Mouse (Mus musculus): ENCODE results near the gene Ptbp3. TPM values are rescaled to one million over a fixed set of nuclear protein-coding genes. Genes with fewer than 3 reads are reported as not detected.

Ptbp3 gene
- polyA plus RNA-seq, 1 experiment = 4.6 TPM

DNA sequence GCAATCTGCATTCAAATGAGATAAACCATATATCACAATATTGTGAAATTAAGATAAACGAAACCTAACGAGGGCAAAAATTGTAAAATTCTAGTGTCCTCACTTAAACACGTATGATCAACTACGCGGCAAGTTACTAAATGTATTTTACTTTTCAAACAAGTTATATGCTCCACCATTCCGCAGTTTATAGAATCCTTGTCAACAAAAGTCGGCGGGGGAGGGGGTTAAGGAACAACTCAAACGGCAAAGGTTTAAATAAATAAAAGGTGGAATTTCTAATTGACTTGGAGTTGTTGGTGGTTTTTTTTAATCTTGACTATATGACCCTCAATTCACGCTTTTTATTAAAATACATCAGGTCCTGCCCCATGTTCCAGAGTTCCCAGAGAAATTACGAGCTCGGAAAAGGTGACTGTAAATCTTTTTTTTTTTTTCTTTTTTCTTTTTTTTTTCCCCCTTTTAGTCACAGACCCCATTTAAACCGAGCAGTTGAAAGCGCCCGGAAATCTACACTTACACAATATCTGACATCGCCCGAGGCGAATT is 1.1 kb downstream of the Ptbp3 start:
- no peaks in the 10 kb centered on the region for H3K9me3 ChIP-seq (ENCODE audit: control insufficient read depth, low read length)
- peak overlapping the region; percentile 99 for H3K4me3 ChIP-seq (replicated peaks)
- H3K27me3 ChIP-seq (ENCODE audit: control insufficient read depth) = no peaks in the 10 kb centered on the region
- H3K36me3 ChIP-seq (ENCODE audit: control insufficient read depth) = peaks cover 16% of the 10 kb centered on the region
- peaks cover 56% of the 10 kb centered on the region for H3K4me1 ChIP-seq (ENCODE audit: control insufficient read depth)
- no peak for TF ChIP-seq GATA1 (IDR thresholded peaks at IDR 0.05; ENCODE audit: low read length)

DNA sequence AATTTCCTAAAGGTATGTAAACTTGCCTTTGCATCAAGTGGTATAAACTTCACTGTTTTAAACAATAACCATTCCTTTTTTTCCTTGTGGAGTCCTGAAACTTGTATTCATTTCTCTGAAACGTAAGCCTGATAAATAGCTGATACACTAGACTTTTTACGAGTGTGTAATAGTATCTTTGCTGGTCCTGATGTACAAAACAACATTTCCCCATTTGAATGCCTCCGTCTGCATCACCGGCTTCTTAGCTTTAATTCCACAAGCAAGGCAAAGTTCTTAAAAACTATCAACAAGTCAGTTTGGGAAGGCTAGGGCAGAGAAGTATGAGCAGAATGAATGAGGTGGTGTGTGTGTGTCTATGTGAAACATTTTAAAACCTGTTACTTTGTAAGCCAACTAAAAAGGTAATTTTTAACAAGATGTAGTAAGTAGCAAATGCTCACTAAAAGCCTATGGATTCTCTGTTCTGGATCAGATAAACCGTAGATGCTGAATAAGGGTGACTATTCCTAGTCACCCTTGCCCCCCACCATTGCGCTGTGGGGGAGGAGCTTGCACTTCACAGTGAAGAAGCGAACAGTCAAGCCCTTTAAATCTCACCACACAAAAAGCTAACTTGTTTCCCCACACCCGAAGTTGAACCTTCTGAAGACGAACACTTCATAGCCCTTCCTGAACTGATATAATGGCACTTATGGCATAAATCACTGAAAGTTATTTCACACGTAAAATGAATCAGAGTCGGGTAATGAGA is 1.9 kb downstream of the Ptbp3 start:
- TF ChIP-seq GATA1 (IDR thresholded peaks at IDR 0.05; ENCODE audit: low read length) (peak; percentile 77), TAL1 (IDR thresholded peaks at IDR 0.05; ENCODE audit: low read length) (no peak)
- H3K27me3 ChIP-seq (ENCODE audit: control insufficient read depth) = no peaks in the 10 kb centered on the region
- no peaks in the 10 kb centered on the region for H3K9me3 ChIP-seq (ENCODE audit: control insufficient read depth, low read length)
- H3K4me3 ChIP-seq (replicated peaks) = peak overlapping the region; percentile 99
- peaks cover 59% of the 10 kb centered on the region for H3K4me1 ChIP-seq (ENCODE audit: control insufficient read depth)
- peaks cover 23% of the 10 kb centered on the region for H3K36me3 ChIP-seq (ENCODE audit: control insufficient read depth)

DNA sequence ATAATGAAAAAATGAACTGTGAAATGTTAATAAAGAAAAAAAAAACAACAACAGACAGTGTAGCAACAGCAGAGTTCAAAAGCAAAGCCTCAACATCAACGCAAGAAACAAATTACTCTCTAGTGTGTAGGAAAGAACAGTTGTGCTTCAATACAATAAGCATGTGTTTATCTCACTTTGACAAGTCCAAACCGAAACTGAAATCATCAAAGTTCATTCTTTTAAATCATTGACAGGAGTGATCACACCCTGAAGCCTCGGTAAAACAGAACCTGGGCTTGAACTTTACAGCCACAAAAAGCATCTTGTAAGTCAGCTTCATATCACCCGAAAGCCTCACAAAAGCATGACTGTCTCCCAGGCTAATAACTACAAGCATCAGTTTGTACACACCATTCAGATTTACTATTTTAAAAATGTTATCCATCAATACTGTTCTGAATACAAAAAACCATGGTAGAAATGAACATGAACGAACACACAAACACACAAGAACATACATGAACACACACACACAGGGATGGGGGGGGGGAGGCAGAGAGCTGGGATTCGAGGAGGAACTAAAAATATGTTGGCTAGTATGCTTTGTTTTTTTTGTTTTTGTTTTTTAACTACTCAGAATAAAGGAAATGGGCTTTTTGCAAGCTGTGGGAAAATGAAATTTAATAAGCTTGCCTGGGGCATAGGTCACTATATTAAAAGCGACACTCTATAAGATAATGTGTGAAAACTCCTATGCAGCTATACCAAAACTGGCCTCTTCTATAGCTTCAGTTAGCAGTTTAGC is 2.7 kb downstream of the Ptbp3 start:
- H3K36me3 ChIP-seq (ENCODE audit: control insufficient read depth) = peaks cover 29% of the 10 kb centered on the region
- TF ChIP-seq TAL1 (IDR thresholded peaks at IDR 0.05; ENCODE audit: low read length) (no peak), GATA1 (IDR thresholded peaks at IDR 0.05; ENCODE audit: low read length) (no peak)
- peaks cover 57% of the 10 kb centered on the region for H3K4me1 ChIP-seq (ENCODE audit: control insufficient read depth)
- no peaks in the 10 kb centered on the region for H3K27me3 ChIP-seq (ENCODE audit: control insufficient read depth)
- H3K9me3 ChIP-seq (ENCODE audit: control insufficient read depth, low read length) = no peaks in the 10 kb centered on the region
- H3K4me3 ChIP-seq (replicated peaks) = peak overlapping the region; percentile 99

DNA sequence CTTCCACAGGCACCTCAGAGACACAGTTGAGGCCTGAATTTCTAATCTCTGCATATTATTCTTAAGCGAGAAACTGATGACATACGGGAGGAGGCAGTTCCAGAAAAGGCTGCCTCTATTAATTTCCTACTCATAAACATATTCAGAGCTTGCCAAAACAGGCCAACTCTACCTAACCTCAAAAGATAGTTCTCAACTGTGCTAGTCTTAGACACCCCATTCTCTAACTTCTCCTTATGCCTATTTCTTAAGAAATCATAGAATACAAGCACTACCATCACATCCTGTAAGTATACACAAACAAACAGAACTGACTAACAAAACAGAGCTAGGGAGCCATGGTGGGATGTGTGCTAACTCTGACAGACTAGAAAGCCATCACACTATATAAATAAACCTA is 4.5 kb downstream of the Ptbp3 start:
- Histone ChIP-seq H3K36me3 (ENCODE audit: control insufficient read depth) (peaks cover 42% of the 10 kb centered on the region), H3K9me3 (ENCODE audit: control insufficient read depth, low read length) (no peaks in the 10 kb centered on the region), H3K27me3 (ENCODE audit: control insufficient read depth) (no peaks in the 10 kb centered on the region), H3K4me3 (replicated peaks) (no peak overlapping the region), H3K4me1 (ENCODE audit: control insufficient read depth) (peaks cover 56% of the 10 kb centered on the region)
- TF ChIP-seq GATA1 (IDR thresholded peaks at IDR 0.05; ENCODE audit: low read length) (no peak), TAL1 (IDR thresholded peaks at IDR 0.05; ENCODE audit: low read length) (no peak)

DNA sequence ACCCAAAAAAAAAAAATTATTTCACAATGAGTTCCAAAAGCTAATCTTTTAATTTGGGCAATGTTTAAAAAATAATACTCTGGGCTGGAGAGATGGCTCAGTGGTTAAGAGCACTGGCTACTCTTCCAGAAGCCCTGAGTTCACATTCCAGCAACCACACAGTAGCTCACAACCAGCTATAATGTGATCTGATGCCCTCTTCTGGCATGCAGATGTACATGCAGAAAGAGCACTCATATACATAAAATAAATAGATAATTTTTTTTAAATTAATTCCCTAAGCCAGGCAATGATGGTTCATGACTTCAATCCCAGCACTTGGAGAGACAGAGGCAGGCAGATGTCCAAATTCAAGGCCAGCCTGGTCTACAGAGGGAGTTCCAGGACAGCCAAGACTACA is 6.2 kb downstream of the Ptbp3 start:
- no peak overlapping the region for H3K4me3 ChIP-seq (replicated peaks)
- H3K36me3 ChIP-seq (ENCODE audit: control insufficient read depth) = peaks cover 56% of the 10 kb centered on the region
- no peaks in the 10 kb centered on the region for H3K27me3 ChIP-seq (ENCODE audit: control insufficient read depth)
- no peaks in the 10 kb centered on the region for H3K9me3 ChIP-seq (ENCODE audit: control insufficient read depth, low read length)
- peaks cover 69% of the 10 kb centered on the region for H3K4me1 ChIP-seq (ENCODE audit: control insufficient read depth)
- TF ChIP-seq GATA1 (IDR thresholded peaks at IDR 0.05; ENCODE audit: low read length) (no peak), TAL1 (IDR thresholded peaks at IDR 0.05; ENCODE audit: low read length) (no peak)

DNA sequence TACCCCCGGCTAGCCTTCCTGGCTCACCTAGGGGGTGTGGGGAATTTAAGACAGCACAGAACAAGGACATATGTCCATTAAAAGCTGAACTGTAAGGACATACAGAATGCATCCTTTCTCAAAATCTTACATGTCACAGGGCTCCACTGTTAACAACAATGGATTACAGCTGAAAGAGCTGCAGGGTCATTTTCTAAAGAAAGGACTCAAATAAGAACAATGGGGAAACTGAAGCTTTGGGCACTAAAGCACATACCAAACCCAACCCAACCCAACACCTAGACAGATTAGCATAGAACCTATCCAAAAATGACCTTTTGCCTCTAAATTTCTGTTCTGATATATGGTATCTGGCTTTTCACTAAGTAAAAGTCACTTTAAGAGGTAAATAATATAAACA is 12.9 kb downstream of the Ptbp3 start:
- no peak overlapping the region for H3K4me3 ChIP-seq (replicated peaks)
- TF ChIP-seq TAL1 (IDR thresholded peaks at IDR 0.05; ENCODE audit: low read length) (no peak), GATA1 (IDR thresholded peaks at IDR 0.05; ENCODE audit: low read length) (no peak)
- H3K36me3 ChIP-seq (ENCODE audit: control insufficient read depth) = peaks cover 61% of the 10 kb centered on the region
- peaks cover 89% of the 10 kb centered on the region for H3K4me1 ChIP-seq (ENCODE audit: control insufficient read depth)
- no peaks in the 10 kb centered on the region for H3K27me3 ChIP-seq (ENCODE audit: control insufficient read depth)
- no peaks in the 10 kb centered on the region for H3K9me3 ChIP-seq (ENCODE audit: control insufficient read depth, low read length)

DNA sequence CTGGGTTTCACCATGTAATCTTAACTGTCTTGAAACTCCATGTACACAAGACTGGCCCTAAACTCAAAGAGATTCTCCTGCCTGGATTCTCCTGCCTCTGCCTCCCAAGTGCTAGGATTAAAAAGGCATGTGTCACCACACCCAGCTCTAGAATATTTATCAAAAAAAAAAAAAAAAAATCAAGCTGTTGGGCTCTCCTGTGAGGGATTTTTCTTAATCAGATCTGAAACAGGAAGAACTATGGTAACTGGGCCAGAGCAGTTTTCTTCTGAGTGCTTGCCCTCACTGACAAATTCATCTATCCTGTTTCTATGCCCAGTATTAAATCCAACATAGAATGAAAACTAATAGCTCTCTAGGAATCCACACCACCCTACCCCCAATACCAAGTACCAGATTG is 13.5 kb downstream of the Ptbp3 start:
- peaks cover 63% of the 10 kb centered on the region for H3K36me3 ChIP-seq (ENCODE audit: control insufficient read depth)
- TF ChIP-seq TAL1 (IDR thresholded peaks at IDR 0.05; ENCODE audit: low read length) = no peak
- TF ChIP-seq GATA1 (IDR thresholded peaks at IDR 0.05; ENCODE audit: low read length) = no peak
- H3K4me1 ChIP-seq (ENCODE audit: control insufficient read depth) = peaks cover 92% of the 10 kb centered on the region
- H3K27me3 ChIP-seq (ENCODE audit: control insufficient read depth) = no peaks in the 10 kb centered on the region
- H3K9me3 ChIP-seq (ENCODE audit: control insufficient read depth, low read length) = no peaks in the 10 kb centered on the region
- H3K4me3 ChIP-seq (replicated peaks) = no peak overlapping the region

DNA sequence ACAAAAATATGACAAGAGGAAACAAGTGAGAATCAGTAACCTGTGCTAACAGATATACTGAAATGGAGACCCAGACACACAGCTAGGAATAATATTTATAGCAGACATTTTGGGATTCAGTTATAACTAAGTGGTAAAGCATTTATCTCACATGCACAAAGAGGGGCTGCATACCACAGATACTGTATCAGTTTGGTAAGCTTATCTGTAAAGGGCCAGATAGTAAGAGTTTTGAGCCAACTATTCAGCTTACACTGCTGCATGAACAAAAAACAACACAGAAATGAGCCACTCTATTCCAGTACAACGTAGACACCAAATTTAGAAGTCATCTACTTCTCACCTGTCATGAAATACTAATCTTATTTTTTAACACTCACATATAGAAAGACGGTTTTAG is 15.9 kb downstream of the Ptbp3 start:
- H3K9me3 ChIP-seq (ENCODE audit: control insufficient read depth, low read length) = no peaks in the 10 kb centered on the region
- H3K4me1 ChIP-seq (ENCODE audit: control insufficient read depth) = peaks cover 95% of the 10 kb centered on the region
- H3K27me3 ChIP-seq (ENCODE audit: control insufficient read depth) = no peaks in the 10 kb centered on the region
- peak overlapping the region; percentile 54 for H3K4me3 ChIP-seq (replicated peaks)
- peaks cover 58% of the 10 kb centered on the region for H3K36me3 ChIP-seq (ENCODE audit: control insufficient read depth)
- TF ChIP-seq GATA1 (IDR thresholded peaks at IDR 0.05; ENCODE audit: low read length) (peak; percentile 97), TAL1 (IDR thresholded peaks at IDR 0.05; ENCODE audit: low read length) (peak; percentile 89)

DNA sequence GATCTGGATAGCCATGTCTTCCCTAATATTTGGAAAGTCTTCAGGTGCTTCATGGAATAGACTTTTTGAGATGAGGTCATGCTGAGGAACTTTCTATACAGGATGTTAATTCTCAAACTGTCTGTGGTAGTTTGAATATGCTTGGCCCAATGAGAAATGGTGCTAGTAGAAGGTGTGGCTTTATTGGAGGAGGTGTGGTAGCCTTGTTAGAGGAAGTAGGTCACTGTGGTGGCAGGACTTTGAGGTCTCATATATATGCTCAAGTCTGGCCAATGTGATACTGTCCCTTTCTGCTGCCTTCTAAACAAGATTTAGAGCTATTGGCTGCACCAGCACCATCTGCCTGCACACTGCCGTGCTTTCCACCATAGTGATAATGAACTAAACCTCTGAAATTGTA is 18.0 kb downstream of the Ptbp3 start:
- Histone ChIP-seq H3K4me1 (ENCODE audit: control insufficient read depth) (peaks cover 95% of the 10 kb centered on the region), H3K27me3 (ENCODE audit: control insufficient read depth) (no peaks in the 10 kb centered on the region), H3K9me3 (ENCODE audit: control insufficient read depth, low read length) (no peaks in the 10 kb centered on the region), H3K4me3 (replicated peaks) (no peak overlapping the region), H3K36me3 (ENCODE audit: control insufficient read depth) (peaks cover 54% of the 10 kb centered on the region)
- TF ChIP-seq TAL1 (IDR thresholded peaks at IDR 0.05; ENCODE audit: low read length) = no peak
- TF ChIP-seq GATA1 (IDR thresholded peaks at IDR 0.05; ENCODE audit: low read length) = no peak

Data from erythroblast, embryonic 14.5 days (primary cell).